Mouse (Mus musculus) erythroblast, embryonic 14.5 days (primary cell): ENCODE measurements around the gene Slc27a1.

Experiments used
- GATA1 ChIP-seq: IDR thresholded peaks from 2 replicates; pipeline ENCODE4 v1.6.1; 2012; ENCODE audit warnings: low read length, inconsistent platforms, mixed read lengths
- TAL1 ChIP-seq: IDR thresholded peaks from 3 replicates; pipeline ENCODE4 v1.6.1; 2012; ENCODE audit warnings: low read length, inconsistent platforms, mixed read lengths

GRCm38 (mm10) chr8:71610822-71611651 lies 42.4 kb downstream of the Slc27a1 start, which contains the start of gene Colgalt1:
- no peak for TF ChIP-seq GATA1
- TF ChIP-seq TAL1: no peak
